Mouse (Mus musculus): ENCODE measurements around the gene Dop1a. TPM values are rescaled to one million over a fixed set of nuclear protein-coding genes. Genes with fewer than 3 reads are reported as not detected.
A peak's percentile ranks its signal among the peaks of the same experiment; 100 is the strongest.

Dop1a gene
- polyA plus RNA-seq, 1 experiment from 2014 or later: 10.6 TPM

DNA sequence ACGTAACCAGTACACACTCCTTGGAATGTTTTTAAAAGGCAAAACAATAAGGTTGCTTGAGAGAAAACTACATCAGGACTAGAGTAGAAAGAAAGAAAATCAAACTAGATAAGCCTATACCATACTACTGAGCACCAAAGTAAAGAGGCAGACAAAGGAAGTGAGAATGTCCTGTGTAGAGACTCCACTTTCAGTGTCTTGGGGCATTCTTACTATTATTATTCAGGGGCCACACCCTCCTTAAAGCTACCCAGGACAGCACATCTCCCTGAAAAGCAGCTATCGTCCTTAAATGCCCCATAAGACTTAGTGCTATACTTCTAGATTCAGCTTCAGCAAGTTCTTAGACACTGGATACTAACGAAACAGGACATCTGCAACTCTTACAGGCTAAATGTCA lies 13.3 kb upstream of the Dop1a start:
- no peak for DNase-seq (ENCODE audit: low spot score)
- whole genome bisulfite sequencing: 83% methylated on average over 3 of the region's 3 CpGs
- H3K9me3 ChIP-seq (replicated peaks): no peaks in the 10 kb centered on the region
- H3K27me3 ChIP-seq (ENCODE audit: low read depth, poor library complexity, severe bottlenecking): no peaks in the 10 kb centered on the region
- H3K4me3 ChIP-seq: no peak overlapping the region
- H3K4me1 ChIP-seq: peaks cover 20% of the 10 kb centered on the region
- H3K36me3 ChIP-seq: no peaks in the 10 kb centered on the region
- H3K27ac ChIP-seq: no peak overlapping the region

DNA sequence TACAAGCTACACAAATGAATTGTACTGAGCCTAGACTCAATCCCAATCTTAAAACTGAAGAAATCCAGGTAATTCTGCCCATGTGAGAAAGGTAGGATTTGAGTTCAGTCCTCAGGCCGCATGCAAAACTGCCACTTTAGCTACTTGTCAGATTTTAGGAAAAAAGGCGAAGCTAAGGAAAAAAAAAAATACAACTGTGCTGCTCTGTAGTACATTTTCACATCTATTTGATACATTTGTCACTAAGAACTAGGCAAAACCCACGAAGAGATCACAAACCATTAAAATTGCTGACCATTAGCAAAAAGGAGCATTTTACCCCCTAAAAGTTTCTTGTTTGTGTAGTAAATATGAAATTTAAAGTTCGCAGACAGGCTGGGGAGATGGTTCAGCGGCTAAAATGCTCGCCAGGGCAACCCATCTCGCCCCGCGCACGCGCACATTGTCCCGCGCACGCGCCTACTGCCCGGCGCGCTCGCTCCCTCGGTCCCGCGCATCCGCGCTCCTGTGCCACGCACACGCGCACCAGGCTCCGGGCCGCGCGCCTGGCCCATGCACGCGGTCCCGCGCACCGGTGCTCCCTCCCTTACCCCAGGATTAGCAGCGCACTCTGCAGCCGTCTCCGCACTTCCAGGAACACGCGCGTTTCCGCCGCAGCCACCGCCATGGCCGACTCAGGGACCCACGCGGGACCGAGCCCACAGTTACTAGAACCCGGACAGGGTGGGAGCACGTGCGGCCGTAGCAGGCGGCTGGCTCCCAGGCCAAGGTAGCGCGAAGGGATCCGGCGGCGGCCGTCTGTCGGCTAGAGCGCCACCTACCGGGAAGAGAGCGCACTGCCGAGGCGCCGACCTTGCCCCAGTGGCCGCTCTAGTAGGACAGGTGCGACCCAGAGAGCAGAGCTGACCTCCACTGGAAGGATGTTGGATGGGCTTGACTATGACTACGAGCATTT lies 2.5 kb upstream of the Dop1a start, which contains the start of gene Ube2cbp:
Ube2cbp (minus strand) TSS at position 800 of the 955 bp plus-strand sequence.
- Histone ChIP-seq H3K27me3 (ENCODE audit: low read depth, poor library complexity, severe bottlenecking) (peaks cover 17% of the 10 kb centered on the region), H3K36me3 (no peaks in the 10 kb centered on the region), H3K27ac (peak within 1 kb of the TSS; percentile 94), H3K4me1 (peaks cover 4% of the 10 kb centered on the region; the same call in 1 of the 2 replicates), H3K9me3 (replicated peaks) (no peaks in the 10 kb centered on the region), H3K4me3 (peak within 1 kb of the TSS; percentile 73)
- peak; percentile 90 for DNase-seq (ENCODE audit: low spot score)
- WGBS: 2% methylated on average over 70 of the region's 70 CpGs

DNA sequence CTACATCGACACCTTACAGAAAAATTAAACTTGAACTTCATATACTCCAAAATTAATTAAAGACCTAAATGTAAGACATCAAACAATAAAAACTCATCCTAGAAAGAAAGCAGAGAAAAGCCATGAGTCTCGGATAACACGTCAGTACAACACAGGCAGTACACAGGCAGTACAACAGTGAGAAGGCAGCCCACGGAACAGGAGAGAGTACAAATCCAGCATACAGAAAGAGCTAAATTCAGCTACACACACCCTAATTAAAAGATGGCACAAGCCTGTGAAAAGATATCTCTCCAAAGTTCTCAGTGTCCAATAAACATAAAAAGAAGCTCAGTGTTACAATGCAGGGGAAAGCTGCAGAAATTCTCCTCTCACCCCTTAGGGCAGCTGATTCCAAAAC lies 9.0 kb downstream of the Dop1a start:
- Histone ChIP-seq H3K4me3 (no peak overlapping the region), H3K27me3 (ENCODE audit: low read depth, poor library complexity, severe bottlenecking) (no peaks in the 10 kb centered on the region), H3K4me1 (no peaks in the 10 kb centered on the region), H3K27ac (no peak overlapping the region), H3K36me3 (no peaks in the 10 kb centered on the region), H3K9me3 (replicated peaks) (no peaks in the 10 kb centered on the region)
- 94% methylated on average over 4 of the region's 4 CpGs for WGBS
- no peak for DNase-seq (ENCODE audit: low spot score)

DNA sequence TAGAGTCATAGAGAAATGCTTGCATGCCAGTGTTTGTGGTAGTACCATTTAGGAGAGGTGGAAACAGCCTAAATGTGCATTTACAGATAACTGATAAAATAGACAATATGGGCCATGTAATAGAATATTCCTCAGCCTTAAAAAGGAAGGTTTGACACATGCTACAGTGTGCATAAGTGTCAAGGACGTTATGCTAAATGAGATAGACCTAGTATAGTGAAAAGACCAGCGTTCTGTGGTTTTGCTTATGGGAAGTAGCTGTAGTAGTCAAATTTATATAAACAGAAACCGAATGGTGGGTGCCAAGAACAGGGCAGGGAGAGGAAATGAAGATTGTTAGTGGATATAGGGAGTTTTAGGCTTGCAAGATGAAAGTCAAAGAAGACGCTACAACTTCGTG lies 9.8 kb downstream of the Dop1a start:
- Histone ChIP-seq H3K4me3 (no peak overlapping the region), H3K27me3 (ENCODE audit: low read depth, poor library complexity, severe bottlenecking) (no peaks in the 10 kb centered on the region), H3K27ac (no peak overlapping the region), H3K4me1 (no peaks in the 10 kb centered on the region), H3K36me3 (no peaks in the 10 kb centered on the region), H3K9me3 (replicated peaks) (no peaks in the 10 kb centered on the region)
- DNase-seq (ENCODE audit: low spot score): no peak
- WGBS: 89% methylated on average over 5 of the region's 5 CpGs

DNA sequence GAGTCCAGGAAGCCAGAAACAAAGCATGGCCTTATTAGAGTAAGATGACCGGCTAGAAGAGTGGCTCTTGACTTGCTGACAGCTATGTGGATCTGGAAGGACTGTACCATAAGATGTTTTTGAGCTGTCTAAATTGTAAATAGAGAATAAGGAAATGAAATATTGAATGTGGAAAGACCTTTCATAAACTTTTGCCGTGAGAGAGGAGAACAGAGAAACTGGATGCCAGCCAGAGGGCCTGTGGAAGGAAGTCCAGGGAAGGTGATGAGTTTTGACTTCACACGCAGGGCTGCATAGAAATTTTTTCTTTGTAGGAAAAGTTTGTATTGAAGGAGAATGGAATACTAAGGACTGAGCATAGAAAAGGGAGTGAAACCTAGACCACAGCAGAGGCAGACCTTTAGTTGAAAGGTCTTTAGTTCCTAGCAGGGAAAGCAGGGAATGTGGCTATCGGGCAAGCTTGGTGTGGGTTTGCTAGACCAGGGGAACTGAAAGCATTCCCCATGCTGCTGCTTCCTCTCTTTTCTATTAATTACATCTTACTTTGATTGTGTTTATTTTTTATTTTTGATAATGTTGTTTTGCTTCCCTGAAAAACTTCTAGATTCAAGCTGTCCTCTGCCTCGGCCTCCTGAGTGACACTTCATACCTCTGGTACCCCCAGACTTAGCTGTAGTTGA lies 11.6 kb downstream of the Dop1a start:
- H3K27me3 ChIP-seq (ENCODE audit: low read depth, poor library complexity, severe bottlenecking): no peaks in the 10 kb centered on the region
- H3K36me3 ChIP-seq: no peaks in the 10 kb centered on the region
- H3K4me1 ChIP-seq: no peaks in the 10 kb centered on the region
- WGBS: 95% methylated on average over 5 of the region's 5 CpGs
- no peaks in the 10 kb centered on the region for H3K9me3 ChIP-seq (replicated peaks)
- H3K4me3 ChIP-seq: no peak overlapping the region
- no peak for DNase-seq (ENCODE audit: low spot score)
- H3K27ac ChIP-seq: no peak overlapping the region

DNA sequence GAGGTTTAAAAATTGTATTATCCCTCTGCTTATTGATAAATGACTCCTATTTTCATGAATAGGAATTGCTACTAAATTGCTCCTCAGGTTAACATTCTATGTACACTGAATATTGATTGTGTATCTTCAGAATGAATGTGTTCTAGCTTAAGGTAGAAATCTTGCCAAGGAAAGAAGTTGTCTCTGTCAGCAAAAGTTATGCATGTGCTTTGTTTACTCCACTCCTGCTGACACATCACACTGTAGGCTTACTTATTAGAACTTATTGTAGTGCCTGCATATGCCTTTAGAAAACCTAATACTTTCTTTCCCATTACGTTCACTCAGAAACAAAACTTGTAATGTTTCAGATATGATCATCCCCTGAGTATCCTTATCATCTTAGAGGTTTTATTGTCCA lies 15.3 kb downstream of the Dop1a start:
- Histone ChIP-seq H3K9me3 (replicated peaks) (no peaks in the 10 kb centered on the region), H3K36me3 (no peaks in the 10 kb centered on the region), H3K27ac (no peak overlapping the region), H3K27me3 (ENCODE audit: low read depth, poor library complexity, severe bottlenecking) (no peaks in the 10 kb centered on the region), H3K4me3 (no peak overlapping the region), H3K4me1 (no peaks in the 10 kb centered on the region)
- 95% methylated on average over 1 of the region's 1 CpGs for WGBS
- no peak for DNase-seq (ENCODE audit: low spot score)

DNA sequence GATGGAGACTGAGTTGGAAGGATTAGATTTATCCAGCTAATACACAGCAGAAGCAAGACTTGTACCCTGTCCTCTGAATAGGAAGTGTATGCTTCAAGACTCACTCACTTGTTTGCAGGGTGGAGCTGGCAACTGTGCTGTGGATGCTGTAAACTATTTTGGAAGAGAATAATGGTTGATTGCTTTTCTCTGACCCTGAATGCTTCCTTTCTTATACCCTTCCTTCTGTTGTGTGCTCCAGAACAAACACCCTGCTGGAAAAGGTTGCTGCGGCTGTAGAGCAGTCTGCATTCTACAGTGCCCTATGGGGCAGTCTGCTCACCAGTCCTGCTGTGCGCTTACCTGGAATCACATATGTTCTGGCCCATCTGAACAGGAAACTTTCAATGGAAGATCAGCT lies 24.8 kb downstream of the Dop1a start:
- Histone ChIP-seq H3K27ac (no peak overlapping the region), H3K4me1 (no peaks in the 10 kb centered on the region), H3K4me3 (no peak overlapping the region), H3K36me3 (peaks cover 14% of the 10 kb centered on the region; the same call in 1 of the 2 replicates), H3K9me3 (replicated peaks) (no peaks in the 10 kb centered on the region), H3K27me3 (ENCODE audit: low read depth, poor library complexity, severe bottlenecking) (no peaks in the 10 kb centered on the region)
- no peak for DNase-seq (ENCODE audit: low spot score)
- WGBS: 95% methylated on average over 2 of the region's 2 CpGs

DNA sequence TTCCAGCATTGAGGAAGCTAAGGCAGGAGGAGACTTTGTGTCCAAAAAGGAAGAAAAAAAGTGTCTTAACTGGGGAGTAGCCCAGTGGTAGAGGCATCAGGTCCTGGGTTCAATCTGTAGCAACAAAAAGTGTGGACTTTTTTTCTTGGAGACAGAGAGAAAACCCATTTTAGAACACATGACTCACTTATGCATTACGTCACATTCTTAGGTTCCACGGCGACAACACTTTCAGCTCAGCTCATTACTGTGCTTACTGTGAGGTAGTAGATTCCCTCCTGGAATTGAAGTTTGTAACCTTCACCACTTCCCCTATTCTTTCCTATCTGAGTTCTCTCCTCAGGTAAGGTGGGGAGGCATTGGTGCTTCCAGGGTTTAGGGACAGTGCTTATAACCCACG lies 29.3 kb downstream of the Dop1a start:
- Histone ChIP-seq H3K4me1 (no peaks in the 10 kb centered on the region), H3K9me3 (replicated peaks) (no peaks in the 10 kb centered on the region), H3K36me3 (peaks cover 23% of the 10 kb centered on the region), H3K4me3 (no peak overlapping the region), H3K27me3 (ENCODE audit: low read depth, poor library complexity, severe bottlenecking) (no peaks in the 10 kb centered on the region), H3K27ac (no peak overlapping the region)
- 98% methylated on average over 4 of the region's 4 CpGs for WGBS
- no peak for DNase-seq (ENCODE audit: low spot score)

DNA sequence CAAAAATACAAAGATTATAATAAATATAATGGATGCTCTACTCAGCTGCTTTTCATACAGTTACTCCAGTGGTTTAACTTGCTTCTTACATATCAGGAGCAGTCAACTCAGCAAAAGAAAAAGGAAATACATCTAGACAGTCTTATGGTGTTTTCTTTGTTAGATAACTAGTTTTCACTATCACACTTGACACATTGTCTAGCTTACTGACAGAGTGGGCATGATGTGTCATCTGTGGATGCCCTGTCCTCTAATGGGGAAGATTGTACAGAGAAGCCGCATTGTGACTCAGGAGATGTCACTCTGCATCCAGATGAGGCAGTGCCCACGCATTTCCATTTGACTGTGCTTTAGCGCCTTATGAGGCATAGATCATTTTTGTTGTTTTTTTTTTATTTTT lies 32.1 kb downstream of the Dop1a start:
- no peaks in the 10 kb centered on the region for H3K27me3 ChIP-seq (ENCODE audit: low read depth, poor library complexity, severe bottlenecking)
- no peak overlapping the region for H3K27ac ChIP-seq
- peaks cover 9% of the 10 kb centered on the region for H3K36me3 ChIP-seq
- over 99% methylated on average over 3 of the region's 3 CpGs for WGBS
- DNase-seq (ENCODE audit: low spot score): no peak
- no peak overlapping the region for H3K4me3 ChIP-seq
- no peaks in the 10 kb centered on the region for H3K4me1 ChIP-seq
- H3K9me3 ChIP-seq (replicated peaks): no peaks in the 10 kb centered on the region

DNA sequence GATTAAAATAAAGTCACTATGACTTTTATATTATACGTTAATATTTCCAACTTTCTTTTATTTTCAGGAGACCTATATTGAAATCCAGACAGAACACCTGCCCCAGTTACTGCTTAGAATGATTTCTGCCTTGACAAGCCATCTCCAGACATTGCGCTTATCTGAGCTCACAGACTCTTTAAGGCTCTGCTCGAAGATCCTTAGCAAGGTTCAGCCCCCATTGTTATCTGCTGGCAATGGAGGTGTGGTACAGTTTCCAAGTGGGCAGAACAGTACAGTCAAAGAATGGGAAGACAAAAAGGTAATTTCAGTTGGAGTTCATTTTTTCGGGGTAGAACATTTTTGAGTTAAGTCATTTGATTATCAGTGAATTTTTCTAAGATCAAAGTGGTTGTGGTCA lies 40.5 kb downstream of the Dop1a start:
- Histone ChIP-seq H3K27me3 (ENCODE audit: low read depth, poor library complexity, severe bottlenecking) (no peaks in the 10 kb centered on the region), H3K4me3 (no peak overlapping the region), H3K36me3 (peaks cover under 1% of the 10 kb centered on the region), H3K27ac (no peak overlapping the region), H3K9me3 (replicated peaks) (no peaks in the 10 kb centered on the region), H3K4me1 (no peaks in the 10 kb centered on the region)
- no peak for DNase-seq (ENCODE audit: low spot score)
- 95% methylated on average over 4 of the region's 4 CpGs for WGBS

DNA sequence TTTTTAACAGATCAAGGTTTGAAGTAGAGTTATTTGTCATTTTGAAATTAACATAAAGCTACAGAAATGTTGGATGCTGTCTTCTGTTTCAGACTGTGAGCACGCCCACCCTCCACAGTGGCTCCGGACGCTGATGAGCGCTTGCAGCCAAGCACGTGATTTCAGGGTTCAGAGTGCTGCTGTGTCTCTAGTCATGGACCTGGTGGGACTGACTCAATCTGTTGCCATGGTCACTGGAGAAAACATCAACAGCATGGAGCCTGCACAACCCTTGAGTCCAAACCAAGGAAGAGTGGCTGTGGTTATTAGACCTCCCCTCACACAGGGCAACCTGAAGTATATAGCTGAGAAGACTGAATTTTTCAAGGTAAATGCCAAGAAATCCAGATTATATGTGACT lies 46.8 kb downstream of the Dop1a start:
- H3K4me1 ChIP-seq: no peaks in the 10 kb centered on the region
- H3K9me3 ChIP-seq (replicated peaks): no peaks in the 10 kb centered on the region
- peaks cover 27% of the 10 kb centered on the region for H3K36me3 ChIP-seq
- no peaks in the 10 kb centered on the region for H3K27me3 ChIP-seq (ENCODE audit: low read depth, poor library complexity, severe bottlenecking)
- DNase-seq (ENCODE audit: low spot score): no peak
- 90% methylated on average over 5 of the region's 5 CpGs for WGBS
- no peak overlapping the region for H3K27ac ChIP-seq
- no peak overlapping the region for H3K4me3 ChIP-seq

DNA sequence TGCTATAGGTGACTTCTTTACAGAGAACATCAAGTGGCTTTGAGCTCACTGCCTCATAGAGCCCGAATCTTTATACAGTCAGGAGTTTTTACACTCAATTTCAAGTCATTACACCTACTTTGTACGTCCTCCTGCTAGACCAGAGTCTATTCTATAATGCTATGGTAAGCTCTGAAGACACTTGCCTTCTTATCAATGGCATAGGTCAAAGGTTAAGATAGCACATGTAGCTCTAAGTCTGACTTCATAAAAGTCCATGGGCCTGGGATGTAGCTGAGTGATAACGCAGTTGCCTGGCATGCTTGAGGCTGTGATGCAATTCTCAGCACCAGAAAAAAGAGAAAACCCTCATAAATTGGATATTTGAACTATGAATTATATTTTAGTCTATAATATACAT lies 47.4 kb downstream of the Dop1a start:
- H3K36me3 ChIP-seq: peaks cover 30% of the 10 kb centered on the region
- no peak for DNase-seq (ENCODE audit: low spot score)
- H3K27ac ChIP-seq: no peak overlapping the region
- H3K27me3 ChIP-seq (ENCODE audit: low read depth, poor library complexity, severe bottlenecking): no peaks in the 10 kb centered on the region
- WGBS: 91% methylated on average over 3 of the region's 3 CpGs
- no peaks in the 10 kb centered on the region for H3K9me3 ChIP-seq (replicated peaks)
- H3K4me3 ChIP-seq: no peak overlapping the region
- no peaks in the 10 kb centered on the region for H3K4me1 ChIP-seq

DNA sequence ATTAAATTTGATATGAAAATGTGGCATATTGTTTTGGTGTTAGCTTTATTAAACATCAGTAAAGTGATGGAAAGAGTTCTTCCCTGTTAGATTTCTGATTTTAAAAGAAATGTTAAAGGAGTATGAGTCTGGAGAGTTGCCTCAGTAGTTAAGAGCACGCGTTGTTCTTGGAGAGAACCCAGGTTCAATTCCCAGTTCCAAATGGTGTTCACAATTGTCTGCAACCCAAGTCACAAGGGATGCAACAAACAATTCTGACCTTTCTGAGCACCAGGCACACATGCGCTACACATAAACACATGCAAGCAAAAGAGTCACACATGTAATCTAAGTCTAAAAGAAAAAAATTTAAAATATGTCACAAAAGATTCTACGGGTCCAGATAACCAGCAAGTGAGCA lies 47.8 kb downstream of the Dop1a start:
- Histone ChIP-seq H3K4me1 (no peaks in the 10 kb centered on the region), H3K4me3 (no peak overlapping the region), H3K27ac (no peak overlapping the region), H3K36me3 (peaks cover 30% of the 10 kb centered on the region), H3K9me3 (replicated peaks) (no peaks in the 10 kb centered on the region), H3K27me3 (ENCODE audit: low read depth, poor library complexity, severe bottlenecking) (no peaks in the 10 kb centered on the region)
- DNase-seq (ENCODE audit: low spot score): no peak
- WGBS: 96% methylated on average over 4 of the region's 4 CpGs

Data from limb, embryonic 10.5 days (tissue).